Mouse (Mus musculus): ENCODE results near the gene Neurog1.

DNA sequence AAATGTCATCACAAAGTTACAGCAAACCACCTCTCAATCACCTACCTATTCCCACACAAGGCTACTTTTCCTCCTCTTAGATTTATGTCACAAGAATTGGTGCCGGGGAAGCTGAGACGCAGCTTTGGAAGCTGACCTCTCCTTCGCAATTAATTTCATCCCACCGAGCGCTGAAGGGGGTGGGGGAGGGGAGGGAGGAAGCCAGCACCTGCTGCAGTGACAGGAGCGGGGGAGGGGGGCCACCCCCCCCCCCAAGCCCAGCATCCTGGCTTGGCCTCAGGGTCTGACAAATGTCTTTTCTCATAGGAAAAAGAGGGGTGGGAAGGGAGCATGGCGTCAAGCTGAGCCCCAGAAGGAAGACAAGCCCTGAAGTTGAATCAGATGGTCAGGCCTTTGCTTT is 23.2 kb downstream of the Neurog1 start:
- TF ChIP-seq CTCF (conservative IDR thresholded peaks at IDR 0.05; ENCODE audit: insufficient read depth, insufficient read length, low read depth, low read length) (no peak), POLR2A (IDR thresholded peaks at IDR 0.05; ENCODE audit: low read depth, low read length) (no peak)
